In the genomic region with DNA sequence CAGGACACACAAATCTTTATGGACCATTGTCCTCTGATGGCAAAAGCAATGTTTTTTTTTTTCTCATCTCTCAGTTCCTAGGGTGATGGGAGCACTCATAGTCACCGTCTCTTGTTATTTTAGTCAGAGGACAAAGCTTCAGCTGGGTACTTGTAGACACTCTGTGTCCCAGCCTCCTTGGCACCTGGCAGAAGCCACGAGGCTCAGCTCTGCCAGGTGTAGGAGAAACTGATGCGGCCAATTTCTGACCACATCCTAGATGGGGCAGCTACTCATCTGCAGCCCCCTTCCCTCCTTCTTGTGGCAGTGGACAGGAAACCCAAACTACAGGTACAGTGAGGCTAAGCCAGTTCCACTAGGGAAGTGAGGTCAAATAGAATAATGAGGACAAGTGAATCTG, we compare ENCODE assay signal across 20 mouse cellular contexts.
DNase-seq lines count a peak whose midpoint lies in the region; ATAC-seq and TF ChIP-seq lines count a peak whose summit lies in the region.
"Had no signal": no experiment of that assay in that cellular context is flagged by ENCODE, and none has a peak within 500 bp of the region (broad histone marks: within the 10 kb centered on the region; RNA-seq: fewer than 3 reads in every experiment).

No protein-coding gene starts in this region.

- peaks cover 14% of the 10 kb centered on the region; the same call in 1 of the 2 replicates for H3K4me1 ChIP-seq in heart, postnatal 0 days (ENCODE audit: control insufficient read depth, insufficient read depth)
- H3K4me1 ChIP-seq in heart, embryonic 11.5 days (ENCODE audit: control insufficient read depth, insufficient read depth, low read length), result no peaks in the 10 kb centered on the region; the same call in 1 of the 2 replicates
- H3K4me1 ChIP-seq: hindbrain, embryonic 12.5 days; hindbrain, embryonic 15.5 days had no signal

- no peak for ATAC-seq in cerebellum, adult (ENCODE audit: insufficient number of reproducible peaks, low FRiP score, low TSS enrichment)
- no peak for ATAC-seq in heart, postnatal 0 days (ENCODE audit: insufficient read depth, low read depth)
- no peak for ATAC-seq in heart, embryonic 11.5 days (replicated peaks; ENCODE audit: insufficient number of reproducible peaks, low FRiP score, low TSS enrichment)
- ATAC-seq: activated CD4-positive, CD25-positive, alpha-beta regulatory T cell, adult 4 months; forebrain, embryonic 13.5 days; forebrain, embryonic 16.5 days; intestine, postnatal 0 days had no signal

- no peak overlapping the region for H3K9ac ChIP-seq in heart, postnatal 0 days (replicated peaks; ENCODE audit: low read depth, low read length)
- H3K9ac ChIP-seq in heart, embryonic 11.5 days (ENCODE audit: low read depth, low read length), result no peak overlapping the region
- H3K9ac ChIP-seq: forebrain, embryonic 13.5 days; hindbrain, embryonic 12.5 days; hindbrain, embryonic 15.5 days had no signal

- no peaks in the 10 kb centered on the region for H3K27me3 ChIP-seq in heart, postnatal 0 days (ENCODE audit: control insufficient read depth, insufficient read depth, low read length)
- no peaks in the 10 kb centered on the region for H3K27me3 ChIP-seq in heart, embryonic 11.5 days (ENCODE audit: control insufficient read depth, insufficient read depth, low read length)
- H3K27me3 ChIP-seq: forebrain, embryonic 13.5 days; hindbrain, embryonic 12.5 days; hindbrain, embryonic 15.5 days had no signal

- TF ChIP-seq CTCF in heart, postnatal 0 days (IDR thresholded peaks at IDR 0.05; ENCODE audit: low read depth), result no peak

- H3K9me3 ChIP-seq in heart, postnatal 0 days (replicated peaks; ENCODE audit: control insufficient read depth, low read length), result no peaks in the 10 kb centered on the region; the same call in 1 of the 2 replicates
- no peaks in the 10 kb centered on the region for H3K9me3 ChIP-seq in heart, embryonic 11.5 days (replicated peaks; ENCODE audit: control insufficient read depth, low read length)
- H3K9me3 ChIP-seq: forebrain, embryonic 13.5 days; hindbrain, embryonic 15.5 days had no signal

- peak overlapping the region; percentile 67; the same call in 1 of the 2 replicates for H3K27ac ChIP-seq in heart, postnatal 0 days (ENCODE audit: low read depth)
- H3K27ac ChIP-seq in heart, embryonic 11.5 days (ENCODE audit: low read depth, low read length), result no peak overlapping the region
- H3K27ac ChIP-seq: forebrain, embryonic 10.5 days; forebrain, embryonic 13.5 days; hindbrain, embryonic 12.5 days; hindbrain, embryonic 15.5 days had no signal

- TF ChIP-seq EP300 in heart, postnatal 0 days (IDR thresholded peaks at IDR 0.05; ENCODE audit: low read depth), result no peak

- WGBS in heart, postnatal 0 days, result 71% methylated on average over 3 of the region's 3 CpGs
- WGBS in heart, embryonic 11.5 days (ENCODE audit: insufficient replicate concordance), result 81% methylated on average over 3 of the region's 3 CpGs

- no peak overlapping the region for H3K4me3 ChIP-seq in heart, postnatal 0 days (ENCODE audit: low read depth, low read length)
- no peak overlapping the region for H3K4me3 ChIP-seq in heart, embryonic 11.5 days (ENCODE audit: low read depth, low read length)
- H3K4me3 ChIP-seq: forebrain, embryonic 10.5 days; forebrain, embryonic 13.5 days; hindbrain, embryonic 12.5 days; hindbrain, embryonic 15.5 days had no signal

- peak; percentile 34 for DNase-seq in cerebellum, adult 11-12 months
- DNase-seq in cerebellum, adult 8-10 months, result no peak
- peak; percentile 44 for DNase-seq in cerebellum, adult 9-11 months
- peak; percentile 94 for DNase-seq in heart, adult 11 months
- DNase-seq in heart, adult 9 months (ENCODE audit: low spot score in 2 of 2), result no peak
- DNase-seq in heart, postnatal 0 days (ENCODE audit: low spot score), result no peak
- DNase-seq: adrenal gland, adult 8-10 months; adrenal gland, postnatal 25 days; gastrocnemius, postnatal 25 days; heart, postnatal 14 days; kidney, adult 2 months had no signal

- H3K4me2 ChIP-seq in heart, postnatal 0 days (ENCODE audit: low read depth, low read length), result no peak overlapping the region
- no peak overlapping the region for H3K4me2 ChIP-seq in heart, embryonic 11.5 days
- H3K4me2 ChIP-seq: forebrain, embryonic 13.5 days; hindbrain, embryonic 12.5 days; hindbrain, embryonic 15.5 days had no signal

- H3K36me3 ChIP-seq in heart, postnatal 0 days (replicated peaks; ENCODE audit: control insufficient read depth, insufficient read depth, low read length), result no peaks in the 10 kb centered on the region
- no peaks in the 10 kb centered on the region for H3K36me3 ChIP-seq in heart, embryonic 11.5 days (ENCODE audit: control insufficient read depth, insufficient read depth, low read length)
- H3K36me3 ChIP-seq: forebrain, embryonic 10.5 days; hindbrain, embryonic 12.5 days; hindbrain, embryonic 15.5 days had no signal

Comparison
In these comparisons a context has a peak if more than half of its experiments do, and no peak if none do; other contexts are left out.
1. DNase-seq: peak in cerebellum, adult 11-12 months (single experiment), cerebellum, adult 9-11 months (single experiment) and heart, adult 11 months (single experiment); none in cerebellum, adult 8-10 months (single experiment), heart, adult 9 months (0 of 2) and heart, postnatal 0 days (single experiment).